Mouse (Mus musculus): ENCODE data around the gene Cfap299.

GRCm38 (mm10) chr5:98346067-98346466, 17.0 kb downstream of the Cfap299 start:
- TF ChIP-seq CTCF (IDR thresholded peaks at IDR 0.05; ENCODE audit: insufficient read depth, low read depth, low read length), result no peak
- TF ChIP-seq POLR2A (IDR thresholded peaks at IDR 0.05; ENCODE audit: insufficient read depth, low read depth, low read length), result no peak

Measured in olfactory bulb, adult 2 months (tissue).